Mouse (Mus musculus) kidney, postnatal 4 days (tissue): ENCODE data around the gene Reps2.
A peak's percentile ranks its signal among the peaks of the same experiment; 100 is the strongest.

ENCODE experiments used
- DNase-seq, 2 experiments: peaks; one replicate each; pipeline ENCODE4 v3.0.0; 2021; ENCODE audit warnings: mixed read lengths in 2 of 2

Gene Reps2

GRCm38 (mm10) chrX:162589173-162589805 is 54.2 kb downstream of the Reps2 start:
- no peak for DNase-seq

GRCm38 (mm10) chrX:162584349-162584748 is 59.1 kb downstream of the Reps2 start:
- DNase-seq: no peak

DNA sequence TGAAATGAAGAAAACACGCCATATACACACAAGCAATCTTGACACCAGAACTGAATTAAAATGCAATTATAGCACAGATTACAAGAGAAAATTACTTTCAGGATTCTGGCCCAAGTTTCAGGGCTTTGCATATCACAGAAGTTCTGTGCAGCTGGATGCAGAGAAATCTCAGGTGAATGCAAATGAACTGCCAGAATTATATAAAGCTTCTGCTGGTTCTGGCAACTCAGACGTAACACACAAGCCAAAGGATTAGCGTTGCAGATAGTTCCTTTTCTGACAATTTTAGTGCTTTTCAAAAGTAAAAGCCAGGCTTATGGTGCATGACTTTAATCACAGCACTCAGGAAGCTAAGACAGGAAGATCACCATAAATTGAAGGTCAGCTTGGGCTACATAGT is 62.9 kb downstream of the Reps2 start:
- no peak for DNase-seq

DNA sequence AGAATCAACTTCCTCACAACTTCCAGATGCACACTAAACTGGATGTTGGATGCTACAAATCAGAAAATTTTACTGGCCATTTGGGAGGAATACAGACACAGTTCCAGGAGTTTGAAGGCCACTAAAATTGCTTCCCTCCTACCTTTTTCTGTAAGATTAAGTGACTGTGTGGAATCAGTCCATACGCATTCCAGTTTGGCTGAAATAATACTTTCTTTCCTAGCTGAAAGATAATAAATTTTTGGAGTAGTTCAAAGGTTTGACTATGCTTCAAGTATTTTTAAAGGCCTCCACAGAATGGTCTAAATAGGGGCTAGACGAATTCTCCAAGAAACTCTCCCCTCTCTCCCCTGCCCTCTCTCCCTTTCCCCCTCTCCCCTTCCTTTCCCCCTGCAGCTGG is 75.0 kb downstream of the Reps2 start:
- no peak for DNase-seq

DNA sequence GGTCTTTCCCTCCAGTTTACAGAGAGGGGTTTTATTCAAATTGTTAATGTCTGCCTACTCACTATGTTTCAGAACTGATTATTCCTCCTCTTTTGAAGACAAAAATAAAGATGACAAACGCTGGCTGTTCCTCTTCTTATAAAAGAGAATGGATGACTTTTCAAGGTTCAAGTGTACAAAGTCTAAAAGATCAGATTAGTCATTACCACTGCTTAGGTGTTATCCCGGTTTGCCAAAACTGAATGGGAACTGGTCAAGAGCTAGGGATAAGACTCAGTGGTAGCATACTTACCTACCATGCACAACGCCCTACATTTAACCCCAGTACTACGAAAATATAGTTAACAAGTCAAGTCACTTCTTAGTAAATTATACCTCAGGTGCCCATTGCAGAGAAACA is 77.9 kb downstream of the Reps2 start:
- DNase-seq: no peak

- DNase-seq: peak in 1 of 2 experiments; percentile 2
These were observed 87.0 kb downstream of the Reps2 start for GRCm38 (mm10) chrX:162556459-162556841.

GRCm38 (mm10) chrX:162555729-162556458 is 87.6 kb downstream of the Reps2 start:
- DNase-seq: no peak

DNA sequence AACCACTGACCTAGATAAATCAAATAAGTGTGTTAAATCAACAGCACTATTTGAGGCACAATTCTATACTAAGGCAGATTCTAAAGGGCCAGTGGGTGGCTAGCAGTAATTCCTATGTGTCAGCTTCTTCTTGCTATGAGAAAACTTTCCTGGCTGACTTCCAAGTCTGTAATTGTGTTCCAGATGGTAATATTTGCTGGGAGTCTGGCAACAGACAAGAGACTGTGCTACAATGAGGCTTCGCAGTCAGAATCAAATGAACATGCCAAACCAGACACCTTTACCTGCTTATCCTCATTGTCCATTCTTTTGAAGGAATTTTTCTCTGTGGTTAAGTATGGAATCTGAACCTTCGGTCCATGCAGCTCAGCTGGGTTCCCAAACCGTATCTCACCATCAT is 88.9 kb downstream of the Reps2 start:
- no peak for DNase-seq

- DNase-seq: peak; percentile 3 to 19
These were observed 91.1 kb downstream of the Reps2 start for GRCm38 (mm10) chrX:162552383-162552782.

GRCm38 (mm10) chrX:162545037-162545436 is 98.4 kb downstream of the Reps2 start:
- DNase-seq: no peak

- DNase-seq: no peak
These were observed 100.7 kb downstream of the Reps2 start for GRCm38 (mm10) chrX:162542576-162543227.

- no peak for DNase-seq
These were observed 101.5 kb downstream of the Reps2 start for GRCm38 (mm10) chrX:162541961-162542360.

- DNase-seq: no peak
These were observed 112.4 kb downstream of the Reps2 start for GRCm38 (mm10) chrX:162531016-162531415.

- peak; percentile 58 to 69 for DNase-seq
These were observed 116.2 kb downstream of the Reps2 start for GRCm38 (mm10) chrX:162527240-162527639.

DNA sequence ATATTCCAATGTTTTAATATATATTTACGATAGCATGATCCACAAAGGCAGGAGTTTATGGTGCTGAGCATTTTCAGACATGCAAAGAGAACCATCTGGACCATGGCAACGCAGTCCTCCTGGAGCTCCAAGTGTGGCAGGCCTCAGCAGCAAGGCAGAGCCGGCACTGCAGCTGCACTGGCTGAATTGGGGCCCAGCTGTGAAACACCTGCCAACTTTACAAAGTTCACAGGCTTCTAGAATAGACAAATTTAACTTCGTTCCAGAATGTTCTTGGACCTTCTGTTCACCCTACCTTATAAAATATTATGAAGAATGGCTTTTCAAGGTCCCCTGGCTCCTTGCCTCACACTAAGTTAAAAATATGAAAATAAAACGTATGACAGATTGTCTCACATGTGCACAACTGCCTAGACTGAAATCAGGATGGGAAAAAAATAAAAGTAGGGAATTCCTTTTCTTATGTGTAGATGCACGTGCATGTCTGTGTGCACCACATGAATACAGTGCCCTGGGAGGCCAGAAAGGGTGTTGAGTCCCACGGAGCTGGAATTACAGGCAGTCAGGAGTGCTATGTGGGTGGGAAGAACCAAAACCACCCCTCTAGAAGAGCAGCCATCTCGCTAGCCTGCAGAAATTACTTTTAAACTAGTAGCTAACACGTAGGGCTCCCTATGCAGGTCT is 121.5 kb downstream of the Reps2 start:
- peak; percentile 14 to 31 for DNase-seq

GRCm38 (mm10) chrX:162521197-162521596 is 122.3 kb downstream of the Reps2 start:
- DNase-seq: peak; percentile 4 to 18

DNA sequence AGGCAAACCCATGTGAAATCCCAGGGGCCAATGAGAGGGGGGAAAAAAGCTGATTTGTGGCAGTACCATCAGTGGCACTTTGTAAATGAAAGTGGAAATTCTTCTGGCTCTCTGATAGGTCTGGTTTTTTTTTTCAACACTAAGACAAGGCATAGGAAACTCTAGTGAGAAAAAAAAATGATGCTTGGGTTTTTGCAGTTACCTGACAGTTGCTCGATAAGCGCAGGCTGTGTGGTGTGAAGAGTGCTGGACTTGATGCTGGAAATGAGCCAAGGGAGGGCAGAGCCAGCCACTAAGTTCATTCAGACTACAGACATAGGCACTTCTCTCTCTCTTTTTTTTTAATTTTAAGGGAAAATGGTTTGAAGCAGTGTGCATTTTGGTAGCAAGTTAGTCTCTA is 123.1 kb downstream of the Reps2 start:
- DNase-seq: no peak

DNA sequence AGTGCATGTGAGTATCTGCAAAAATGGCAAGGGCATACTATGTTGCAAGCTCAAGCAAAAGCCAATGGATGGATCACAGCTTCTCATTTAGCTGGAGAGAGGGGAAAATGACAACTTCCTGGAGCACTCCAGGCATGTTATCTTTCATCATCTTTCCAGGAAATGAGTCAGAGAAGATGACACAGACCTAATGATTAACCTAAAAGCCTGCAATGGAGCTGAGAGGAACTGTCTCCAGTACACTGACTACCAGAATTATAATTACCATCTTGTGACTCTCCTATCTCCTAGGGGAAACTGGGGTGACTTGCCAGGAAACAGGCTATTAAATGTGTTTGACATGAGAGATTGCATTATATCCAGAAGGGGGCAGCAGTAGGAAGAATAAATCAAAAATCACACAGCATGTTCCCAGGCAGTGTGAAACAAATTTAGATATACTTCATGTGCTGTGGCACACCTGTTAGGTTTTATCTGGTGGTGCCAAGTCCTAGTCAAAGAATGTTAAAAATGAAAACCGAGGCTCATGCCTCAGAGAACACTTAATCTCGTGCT is 132.9 kb downstream of the Reps2 start:
- no peak for DNase-seq

- DNase-seq: no peak
These were observed 138.3 kb downstream of the Reps2 start for GRCm38 (mm10) chrX:162505186-162505585.

GRCm38 (mm10) chrX:162503436-162503835 is 140.0 kb downstream of the Reps2 start:
- no peak for DNase-seq

GRCm38 (mm10) chrX:162500962-162501361 is 142.5 kb downstream of the Reps2 start:
- no peak for DNase-seq

GRCm38 (mm10) chrX:162496485-162496884 is 147.0 kb downstream of the Reps2 start:
- DNase-seq: no peak

DNA sequence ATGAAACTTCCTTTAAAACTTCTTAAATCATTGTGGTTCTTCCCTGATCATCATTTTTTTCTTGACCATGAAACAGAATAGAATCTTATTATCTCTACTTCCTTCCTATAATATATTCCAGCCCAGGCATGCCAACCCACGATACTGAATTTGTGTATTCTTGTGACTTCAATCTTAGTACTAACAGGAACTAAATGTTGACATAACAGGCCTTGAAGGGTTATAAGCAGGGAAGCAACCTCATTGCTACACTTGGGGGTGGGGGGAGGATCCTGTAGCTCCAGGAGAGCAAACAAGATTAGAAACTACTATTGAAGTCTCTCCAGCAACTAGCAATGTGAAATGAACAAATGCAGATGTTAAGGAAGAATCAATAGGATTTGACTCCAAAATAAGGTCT is 154.8 kb downstream of the Reps2 start:
- no peak for DNase-seq
